Mouse (Mus musculus) ovary, adult 2 months (tissue): ENCODE data around the gene Olfr1404. TPM values are rescaled to one million over a fixed set of nuclear protein-coding genes. Genes with fewer than 3 reads are reported as not detected.

Experiments
- polyA plus RNA-seq: library from polyadenylated mRNA; depleted of rRNA; stranded (reverse); fragments of >200 nt; gene quantifications from 2 replicates; pipeline ENCODE4 v1.2.3, GENCODE M21; 2012; rRNA removed

Gene Olfr1404
- not detected in 2 replicates for polyA plus RNA-seq

GRCm38 (mm10) chr1:173212092-173212491, at the start of gene Olfr1404:
TSS of gene Olfr1404 (plus strand) at chr1:173212392.

GRCm38 (mm10) chr1:173190540-173190939, 21.7 kb upstream of the Olfr1404 start, which contains the start of gene Olfr1406:
TSS of gene Olfr1406 (minus strand) at chr1:173190640.

GRCm38 (mm10) chr1:173197508-173197907, 14.7 kb upstream of the Olfr1404 start, which contains the start of gene Olfr218:
TSS of gene Olfr218 (plus strand) at chr1:173197808.

GRCm38 (mm10) chr1:173227081-173227480, 14.9 kb downstream of the Olfr1404 start, which contains the start of gene Fcer1a:
TSS of gene Fcer1a (minus strand) at chr1:173227214.

GRCm38 (mm10) chr1:173265701-173266100, 53.5 kb downstream of the Olfr1404 start, which contains the start of gene Olfr418:
TSS of gene Olfr418 (plus strand) at chr1:173266001.

Other genes with a start within 250 kb of the Olfr1404 start
- not detected in 2 replicates for gene Olfr1408, start 75.0 kb upstream of the Olfr1404 start, polyA plus RNA-seq
- not detected in 2 replicates for gene Olfr1406, start 21.8 kb upstream of the Olfr1404 start, polyA plus RNA-seq
- gene Olfr218, start 14.6 kb upstream of the Olfr1404 start, polyA plus RNA-seq: not detected in 2 replicates
- 0.16 TPM in 1 of 2 replicates, not detected in the other for gene Fcer1a, start 14.8 kb downstream of the Olfr1404 start, polyA plus RNA-seq
- not detected in 2 replicates for gene Olfr418, start 53.6 kb downstream of the Olfr1404 start, polyA plus RNA-seq
- gene Mptx2, start 65.4 kb downstream of the Olfr1404 start, polyA plus RNA-seq: not detected in 2 replicates
- 10.6 and 11.5 TPM in 2 replicates for gene Ackr1, start 121.4 kb downstream of the Olfr1404 start, polyA plus RNA-seq
- 0.44 and 0.82 TPM in 2 replicates for gene Aim2, start 138.5 kb downstream of the Olfr1404 start, polyA plus RNA-seq
- 6.8 and 9.4 TPM in 2 replicates for gene Cadm3, start 155.3 kb downstream of the Olfr1404 start, polyA plus RNA-seq